Comparison of ENCODE assay signal across 28 mouse cellular contexts in the genomic region with DNA sequence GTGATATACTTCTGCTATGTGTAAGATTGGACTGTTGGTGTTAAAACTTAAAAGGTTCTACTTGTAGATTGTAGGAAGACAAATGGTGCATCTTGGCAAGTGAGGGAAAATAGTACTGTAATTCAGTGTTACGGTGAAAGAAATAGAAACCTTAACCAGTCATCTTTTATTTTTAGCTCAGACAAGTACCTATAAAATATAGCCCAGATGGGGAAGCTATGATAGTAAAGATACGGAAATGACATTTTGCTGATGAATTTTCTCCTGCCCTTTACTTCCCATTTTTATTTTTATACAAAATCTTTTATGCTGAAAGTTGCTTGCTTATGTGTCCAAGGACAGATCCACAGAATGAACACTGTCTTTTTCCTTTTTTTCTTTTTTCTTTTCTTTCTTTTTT.
DNase-seq lines count a peak whose midpoint lies in the region; ATAC-seq lines count a peak whose summit lies in the region.
"Had no signal": no experiment of that assay in that cellular context is flagged by ENCODE, and none has a peak within 500 bp of the region (broad histone marks: within the 10 kb centered on the region; RNA-seq: fewer than 3 reads in every experiment).

No protein-coding gene starts in this region.

- H3K9me3 ChIP-seq in embryonic facial prominence, embryonic 10.5 days: no peaks in the 10 kb centered on the region
- H3K9me3 ChIP-seq: forebrain, embryonic 10.5 days; forebrain, embryonic 13.5 days; G1E; heart, embryonic 12.5 days; heart, embryonic 15.5 days; hindbrain, embryonic 12.5 days; hindbrain, embryonic 15.5 days had no signal

- no peak overlapping the region for H3K4me3 ChIP-seq in embryonic facial prominence, embryonic 10.5 days
- H3K4me3 ChIP-seq: forebrain, embryonic 10.5 days; forebrain, embryonic 13.5 days; heart, embryonic 12.5 days; heart, embryonic 15.5 days; hindbrain, embryonic 12.5 days; hindbrain, embryonic 15.5 days had no signal

- 94% methylated on average over 2 of the region's 2 CpGs for WGBS in embryonic facial prominence, embryonic 10.5 days

- no peak for DNase-seq in frontal cortex, postnatal 10 days (ENCODE audit: low spot score in 2 of 2)
- peak; percentile 13 for DNase-seq in telencephalon, adult 2 months (ENCODE audit: low read depth, low spot score)
- no peak for DNase-seq in embryonic facial prominence, embryonic 10.5 days (ENCODE audit: low spot score)
- DNase-seq in spleen, postnatal 10 days (ENCODE audit: low spot score in 2 of 2): no peak
- DNase-seq: adrenal gland, adult 2 months; adrenal gland, postnatal 14 days; B cell, adult 2 months; cerebellum, adult 11 months; cerebellum, adult 2 months; cerebellum, adult 9-11 months; cerebellum, postnatal 25 days; embryo, embryonic 11 days; gastrocnemius, postnatal 10 days; heart, adult 18-20 months; heart, postnatal 10 days; heart, postnatal 36 days had no signal

- no peaks in the 10 kb centered on the region for H3K4me1 ChIP-seq in embryonic facial prominence, embryonic 10.5 days
- H3K4me1 ChIP-seq: forebrain, embryonic 10.5 days; forebrain, embryonic 13.5 days; heart, embryonic 12.5 days; heart, embryonic 15.5 days; hindbrain, embryonic 12.5 days; hindbrain, embryonic 15.5 days had no signal

- H3K27me3 ChIP-seq in embryonic facial prominence, embryonic 10.5 days (replicated peaks; ENCODE audit: low read depth, poor library complexity, severe bottlenecking): no peaks in the 10 kb centered on the region
- H3K27me3 ChIP-seq: CH12.LX; forebrain, embryonic 13.5 days; heart, embryonic 12.5 days; heart, embryonic 15.5 days; hindbrain, embryonic 12.5 days; hindbrain, embryonic 15.5 days had no signal

- no peaks in the 10 kb centered on the region for H3K36me3 ChIP-seq in embryonic facial prominence, embryonic 10.5 days (replicated peaks)
- H3K36me3 ChIP-seq: forebrain, embryonic 10.5 days; G1E; heart, embryonic 12.5 days; heart, embryonic 15.5 days; hindbrain, embryonic 12.5 days; hindbrain, embryonic 15.5 days had no signal

- H3K27ac ChIP-seq in embryonic facial prominence, embryonic 10.5 days (replicated peaks): no peak overlapping the region
- H3K27ac ChIP-seq: forebrain, embryonic 10.5 days; forebrain, embryonic 13.5 days; heart, embryonic 15.5 days; hindbrain, embryonic 12.5 days; hindbrain, embryonic 15.5 days had no signal

- ATAC-seq in frontal cortex, adult (ENCODE audit: low TSS enrichment): peak; percentile 85
- peak; percentile 72 to 81 for ATAC-seq in hematopoietic stem cell, adult 5-6 weeks (replicated peaks in 1 of 2; ENCODE audit: insufficient read depth in 1 of 2, low FRiP score in 2 of 2, low TSS enrichment in 1 of 2, low read depth in 1 of 2, poor library complexity in 2 of 2, severe bottlenecking in 2 of 2)
- ATAC-seq: forebrain, embryonic 13.5 days; forebrain, embryonic 16.5 days; intestine, postnatal 0 days had no signal
